Mouse (Mus musculus) layer of hippocampus, adult 2 months (tissue): Measurements from ENCODE around the gene Spred1. TPM values are rescaled to one million over a fixed set of nuclear protein-coding genes. Genes with fewer than 3 reads are reported as not detected.
"Not testable (repeated sequence)": the region's sequence is repeated elsewhere in the genome, so short reads cannot be mapped to it uniquely, and the experiment has no call there.

Experiments
- DNase-seq, 2 experiments: peaks; one replicate each; pipeline ENCODE4 v3.0.0; 2022; ENCODE audit warnings: low spot score in 2 of 2
- H3K27ac ChIP-seq: fragments of 200-600 bp; 2 replicates; pipeline ENCODE4 v1.8.1; 2022
- H3K4me3 ChIP-seq: fragments of 200-600 bp; 2 replicates; pipeline ENCODE4 v1.8.1; 2022; ENCODE audit warnings: mild to moderate bottlenecking
- CTCF ChIP-seq: fragments of 200-600 bp; conservative IDR thresholded peaks from 2 replicates; pipeline ENCODE4 v1.8.1; 2022; ENCODE audit warnings: antibody characterized with exemption, mild to moderate bottlenecking, moderate library complexity
- total RNA-seq, 2 experiments: library from RNA; stranded (reverse); gene quantifications; 2 replicates each; pipeline ENCODE4 v1.2.3; 2021

The Spred1 gene
- total RNA-seq, 2 experiments from 2014 or later: 97.0 to 97.4 TPM

- Histone ChIP-seq H3K27ac (peak overlapping the region; percentile 99), H3K4me3 (peak overlapping the region; percentile 75)
- peak; percentile 34 to 36 for DNase-seq
- TF ChIP-seq CTCF: no peak
These were observed 1.6 kb downstream of the Spred1 start for GRCm38 (mm10) chr2:117122701-117123337.

- H3K4me3 ChIP-seq: peak overlapping the region; percentile 75
- TF ChIP-seq CTCF: no peak
- H3K27ac ChIP-seq: no peak overlapping the region
- no peak for DNase-seq
These were observed 2.5 kb downstream of the Spred1 start for GRCm38 (mm10) chr2:117123701-117124100.

GRCm38 (mm10) chr2:117124839-117125238 is 3.7 kb downstream of the Spred1 start:
- no peak overlapping the region for H3K27ac ChIP-seq
- no peak for TF ChIP-seq CTCF
- DNase-seq: no peak
- H3K4me3 ChIP-seq: peak overlapping the region; percentile 27

GRCm38 (mm10) chr2:117129156-117129555 is 8.0 kb downstream of the Spred1 start:
- no peak for TF ChIP-seq CTCF
- no peak for DNase-seq
- Histone ChIP-seq H3K4me3 (no peak overlapping the region), H3K27ac (no peak overlapping the region)

- DNase-seq, H3K27ac ChIP-seq, H3K4me3 ChIP-seq: not testable (repeated sequence)
These were observed 9.9 kb downstream of the Spred1 start for GRCm38 (mm10) chr2:117131041-117131440.

GRCm38 (mm10) chr2:117131910-117132309 is 10.7 kb downstream of the Spred1 start:
- H3K27ac ChIP-seq: no peak overlapping the region
- H3K4me3 ChIP-seq: no peak overlapping the region

GRCm38 (mm10) chr2:117133541-117133940 is 12.4 kb downstream of the Spred1 start:
- H3K4me3 ChIP-seq: no peak overlapping the region
- no peak overlapping the region for H3K27ac ChIP-seq
- DNase-seq: no peak
- TF ChIP-seq CTCF: no peak

More at GRCm38 (mm10) chr2:117131910-117132309, 10.7 kb downstream of the Spred1 start:
- no peak for TF ChIP-seq CTCF
- DNase-seq: no peak

- DNase-seq: no peak
- no peak for TF ChIP-seq CTCF
These were observed 16.6 kb downstream of the Spred1 start for GRCm38 (mm10) chr2:117137751-117138150.

GRCm38 (mm10) chr2:117138932-117139331 is 17.8 kb downstream of the Spred1 start:
- Histone ChIP-seq H3K27ac (no peak overlapping the region), H3K4me3 (no peak overlapping the region)
- no peak for TF ChIP-seq CTCF
- no peak for DNase-seq

More at GRCm38 (mm10) chr2:117137751-117138150, 16.6 kb downstream of the Spred1 start:
- no peak overlapping the region for H3K4me3 ChIP-seq
- H3K27ac ChIP-seq: no peak overlapping the region

GRCm38 (mm10) chr2:117139977-117140376 is 18.8 kb downstream of the Spred1 start:
- no peak for DNase-seq
- Histone ChIP-seq H3K4me3 (no peak overlapping the region), H3K27ac (no peak overlapping the region)
- no peak for TF ChIP-seq CTCF

GRCm38 (mm10) chr2:117143106-117143505 is 21.9 kb downstream of the Spred1 start:
- no peak for TF ChIP-seq CTCF
- no peak for DNase-seq

GRCm38 (mm10) chr2:117146026-117146425 is 24.9 kb downstream of the Spred1 start:
- Histone ChIP-seq H3K27ac (no peak overlapping the region), H3K4me3 (no peak overlapping the region)
- no peak for TF ChIP-seq CTCF
- no peak for DNase-seq

More at GRCm38 (mm10) chr2:117143106-117143505, 21.9 kb downstream of the Spred1 start:
- Histone ChIP-seq H3K4me3 (no peak overlapping the region), H3K27ac (no peak overlapping the region)

- DNase-seq: no peak
These were observed 25.4 kb downstream of the Spred1 start for GRCm38 (mm10) chr2:117146617-117147016.

GRCm38 (mm10) chr2:117152161-117152560 is 31.0 kb downstream of the Spred1 start:
- H3K27ac ChIP-seq: no peak overlapping the region
- DNase-seq: no peak
- TF ChIP-seq CTCF: no peak
- no peak overlapping the region for H3K4me3 ChIP-seq

More at GRCm38 (mm10) chr2:117146617-117147016, 25.4 kb downstream of the Spred1 start:
- Histone ChIP-seq H3K27ac (no peak overlapping the region), H3K4me3 (no peak overlapping the region)
- no peak for TF ChIP-seq CTCF
